Mouse (Mus musculus): ENCODE results near the gene Erbin. TPM values are rescaled to one million over a fixed set of nuclear protein-coding genes. Genes with fewer than 3 reads are reported as not detected.

Erbin gene
- total and polyA plus RNA-seq, 2 experiments from 2014 or later: 8.5 to 32.5 TPM

DNA sequence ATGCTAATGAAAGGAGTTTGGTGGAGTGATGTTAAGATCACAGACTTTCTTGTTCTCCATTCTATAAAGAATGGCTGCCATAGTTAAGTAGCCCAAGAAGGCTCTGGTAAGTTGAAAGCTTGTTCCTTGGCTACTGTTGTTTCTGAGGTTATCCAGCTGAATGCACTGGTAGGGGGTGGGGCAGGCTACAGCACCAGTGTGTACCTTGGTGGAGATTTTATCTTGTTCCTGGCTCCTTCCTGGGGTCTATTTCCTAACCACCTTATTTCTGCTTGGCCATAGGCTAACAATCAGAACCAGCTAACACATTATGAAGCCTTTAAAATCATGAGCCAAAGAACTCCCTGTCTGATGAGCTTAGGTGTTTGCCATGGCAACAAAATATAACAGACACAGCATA, 149.5 kb downstream of the Erbin start:
- DNase-seq (ENCODE audit: low spot score): no peak
- peaks cover 5% of the 10 kb centered on the region; the same call in 1 of the 2 replicates for H3K4me1 ChIP-seq (ENCODE audit: insufficient read depth, low read length)
- no peak for TF ChIP-seq CTCF (IDR thresholded peaks at IDR 0.05; ENCODE audit: low read depth)
- no peaks in the 10 kb centered on the region for H3K9me3 ChIP-seq (ENCODE audit: low read length)
- ATAC-seq: no peak
- H3K27me3 ChIP-seq (ENCODE audit: insufficient read depth, low read length): no peaks in the 10 kb centered on the region
- H3K4me3 ChIP-seq (ENCODE audit: low read length): no peak overlapping the region
- no peak overlapping the region for H3K4me2 ChIP-seq (ENCODE audit: low read depth, low read length)
- no peak overlapping the region for H3K9ac ChIP-seq (replicated peaks; ENCODE audit: low read length)
- no peak overlapping the region for H3K27ac ChIP-seq
- H3K36me3 ChIP-seq (ENCODE audit: insufficient read depth, low read length): no peaks in the 10 kb centered on the region; the same call in 1 of the 2 replicates

Other genes with a start within 250 kb of the Erbin start
- gene Srek1, start 145.9 kb downstream of the Erbin start, total RNA-seq (2014; rRNA removed): 22.1 and 26.4 TPM in 2 replicates
- gene Srek1, start 145.9 kb downstream of the Erbin start, polyA plus RNA-seq (2015; fragmentation: Nextera tagmentation; extraction: Ambion mirVana): 46.0 and 51.6 TPM in 2 replicates
- gene Nln, start 189.1 kb upstream of the Erbin start, total RNA-seq (2014; rRNA removed): 67.3 and 71.6 TPM in 2 replicates
- 52.9 and 53.7 TPM in 2 replicates for gene Nln, start 189.1 kb upstream of the Erbin start, polyA plus RNA-seq (2015; fragmentation: Nextera tagmentation; extraction: Ambion mirVana)
- 26.8 and 36.7 TPM in 2 replicates for gene Sgtb, start 189.2 kb upstream of the Erbin start, total RNA-seq (2014; rRNA removed)
- 24.3 and 24.9 TPM in 2 replicates for gene Sgtb, start 189.2 kb upstream of the Erbin start, polyA plus RNA-seq (2015; fragmentation: Nextera tagmentation; extraction: Ambion mirVana)